ENCODE assay signal across 11 mouse cellular contexts in genomic region chr4:128803569-128803968, GRCm38 (mm10). TPM values are rescaled to one million over a fixed set of nuclear protein-coding genes. Genes with fewer than 3 reads are reported as not detected.
A peak's percentile ranks its signal among the peaks of the same experiment; 100 is the strongest.
DNase-seq lines count a peak whose midpoint lies in the region; ATAC-seq and TF ChIP-seq lines count a peak whose summit lies in the region.
"Had no signal": no experiment of that assay in that cellular context is flagged by ENCODE, and none has a peak within 500 bp of the region (broad histone marks: within the 10 kb centered on the region; RNA-seq: fewer than 3 reads in every experiment).

No protein-coding gene starts in this region.

- no peaks in the 10 kb centered on the region; the same call in 1 of the 2 replicates for H3K36me3 ChIP-seq in kidney, embryonic 14.5 days (ENCODE audit: control insufficient read depth, insufficient read depth, low read length)
- H3K36me3 ChIP-seq in forebrain, embryonic 13.5 days (ENCODE audit: poor library complexity, severe bottlenecking): peaks cover 6% of the 10 kb centered on the region; the same call in 1 of the 2 replicates
- peaks cover 4% of the 10 kb centered on the region; the same call in 1 of the 2 replicates for H3K36me3 ChIP-seq in kidney, embryonic 16.5 days (ENCODE audit: insufficient read depth, low read length)
- H3K36me3 ChIP-seq in midbrain, embryonic 16.5 days (ENCODE audit: control insufficient read depth, insufficient read depth, low read length): no peaks in the 10 kb centered on the region
- no peaks in the 10 kb centered on the region for H3K36me3 ChIP-seq in thymus, adult 2 months (ENCODE audit: control insufficient read depth, insufficient read depth, low read length)

- H3K27me3 ChIP-seq in kidney, embryonic 14.5 days (ENCODE audit: control insufficient read depth, insufficient read depth, low read length): no peaks in the 10 kb centered on the region
- H3K27me3 ChIP-seq in forebrain, embryonic 13.5 days: no peaks in the 10 kb centered on the region
- H3K27me3 ChIP-seq in kidney, embryonic 16.5 days (ENCODE audit: insufficient read depth, low read length): no peaks in the 10 kb centered on the region
- H3K27me3 ChIP-seq in midbrain, embryonic 16.5 days (ENCODE audit: control insufficient read depth, insufficient read depth, low read depth, low read length): no peaks in the 10 kb centered on the region
- H3K27me3 ChIP-seq in thymus, adult 2 months (ENCODE audit: control insufficient read depth, insufficient read depth, low read length): no peaks in the 10 kb centered on the region

- H3K4me2 ChIP-seq in kidney, embryonic 14.5 days (replicated peaks; ENCODE audit: low read depth, low read length): peak overlapping the region; percentile 85
- peak overlapping the region; percentile 99 for H3K4me2 ChIP-seq in forebrain, embryonic 13.5 days
- H3K4me2 ChIP-seq in kidney, embryonic 16.5 days (replicated peaks; ENCODE audit: low read depth, low read length): peak overlapping the region; percentile 93
- peak overlapping the region; percentile 86 for H3K4me2 ChIP-seq in midbrain, embryonic 16.5 days (ENCODE audit: low read length)

- peak overlapping the region; percentile 99; the same call in 1 of the 2 replicates for H3K9ac ChIP-seq in kidney, embryonic 14.5 days (ENCODE audit: low read depth, low read length)
- H3K9ac ChIP-seq in forebrain, embryonic 13.5 days: peak overlapping the region; percentile 98
- H3K9ac ChIP-seq in kidney, embryonic 16.5 days (replicated peaks; ENCODE audit: low read length): peak overlapping the region; percentile 99
- H3K9ac ChIP-seq in midbrain, embryonic 16.5 days (ENCODE audit: low read depth, low read length): peak overlapping the region; percentile 94

- no peaks in the 10 kb centered on the region for H3K9me3 ChIP-seq in kidney, embryonic 14.5 days (ENCODE audit: control insufficient read depth, low read length)
- no peaks in the 10 kb centered on the region for H3K9me3 ChIP-seq in forebrain, embryonic 13.5 days (replicated peaks)
- H3K9me3 ChIP-seq in kidney, embryonic 16.5 days (ENCODE audit: low read length): no peaks in the 10 kb centered on the region
- H3K9me3 ChIP-seq in midbrain, embryonic 16.5 days (replicated peaks; ENCODE audit: control insufficient read depth, low read length, poor library complexity, severe bottlenecking): no peaks in the 10 kb centered on the region
- H3K9me3 ChIP-seq: G1E had no signal

- no peak for TF ChIP-seq POLR2A in thymus, adult 2 months (IDR thresholded peaks at IDR 0.05; ENCODE audit: control insufficient read depth, extremely low read depth, insufficient read depth, low read length, poor library complexity)

- H3K4me3 ChIP-seq in kidney, embryonic 14.5 days (ENCODE audit: low read length): peak overlapping the region; percentile 75
- peak overlapping the region; percentile 88 for H3K4me3 ChIP-seq in forebrain, embryonic 13.5 days
- H3K4me3 ChIP-seq in kidney, embryonic 16.5 days (ENCODE audit: low read length): peak overlapping the region; percentile 89
- peak overlapping the region; percentile 93; the same call in 1 of the 2 replicates for H3K4me3 ChIP-seq in midbrain, embryonic 16.5 days (ENCODE audit: low read depth, low read length)
- no peak overlapping the region for H3K4me3 ChIP-seq in thymus, adult 2 months (ENCODE audit: control insufficient read depth, insufficient read depth, low read length)

- peak overlapping the region; percentile 84 for H3K27ac ChIP-seq in kidney, embryonic 14.5 days (ENCODE audit: low read depth, low read length)
- H3K27ac ChIP-seq in forebrain, embryonic 13.5 days: peak overlapping the region; percentile 44; the same call in 1 of the 2 replicates
- peak overlapping the region; percentile 98 for H3K27ac ChIP-seq in kidney, embryonic 16.5 days (ENCODE audit: low read length)
- H3K27ac ChIP-seq in midbrain, embryonic 16.5 days (ENCODE audit: low read length): no peak overlapping the region
- H3K27ac ChIP-seq in thymus, adult 2 months (ENCODE audit: control insufficient read depth, insufficient read depth, low read length): no peak overlapping the region

- TF ChIP-seq CTCF in thymus, adult 2 months (IDR thresholded peaks at IDR 0.05; ENCODE audit: borderline replicate concordance, control insufficient read depth, extremely low read depth, insufficient read depth, low read length, poor library complexity): no peak

- no peak for ATAC-seq in kidney, embryonic 14.5 days (ENCODE audit: low FRiP score, low TSS enrichment)
- no peak for ATAC-seq in forebrain, embryonic 13.5 days
- no peak for ATAC-seq in kidney, embryonic 16.5 days (ENCODE audit: low FRiP score, low TSS enrichment)
- no peak for ATAC-seq in midbrain, embryonic 16.5 days

- peaks cover 54% of the 10 kb centered on the region for H3K4me1 ChIP-seq in kidney, embryonic 14.5 days (ENCODE audit: control insufficient read depth, insufficient read depth, low read length)
- H3K4me1 ChIP-seq in forebrain, embryonic 13.5 days: peaks cover 64% of the 10 kb centered on the region
- H3K4me1 ChIP-seq in kidney, embryonic 16.5 days (ENCODE audit: insufficient read depth, low read length): peaks cover 57% of the 10 kb centered on the region
- peaks cover 43% of the 10 kb centered on the region for H3K4me1 ChIP-seq in midbrain, embryonic 16.5 days (ENCODE audit: control insufficient read depth, insufficient read depth, low read length)
- H3K4me1 ChIP-seq in thymus, adult 2 months (replicated peaks; ENCODE audit: control insufficient read depth, insufficient read depth, low read length): peaks cover 45% of the 10 kb centered on the region

- DNase-seq in kidney, adult 8-10 months: no peak
- no peak for DNase-seq in testis, postnatal 14 days (ENCODE audit: low spot score)
- no peak for DNase-seq in thymus, adult 2 months
- no peak for DNase-seq in frontal cortex, postnatal 10 days (ENCODE audit: low spot score in 2 of 2)
- DNase-seq: left cerebral cortex, postnatal 4 days; right cerebral cortex, postnatal 25 days had no signal

- WGBS in kidney, embryonic 14.5 days: 37% methylated on average over 5 of the region's 5 CpGs
- 63% methylated on average over 5 of the region's 5 CpGs for WGBS in forebrain, embryonic 13.5 days
- 50% methylated on average over 5 of the region's 5 CpGs for WGBS in kidney, embryonic 16.5 days
- WGBS in midbrain, embryonic 16.5 days: 48% methylated on average over 5 of the region's 5 CpGs
- WGBS in thymus, adult 2 months: 85% methylated on average over 5 of the region's 5 CpGs

RNA-seq across cellular contexts. Expression of gene Zfp362, which starts 2.3 kb away (rescaled TPM):
- polyA plus RNA-seq in kidney, embryonic 14.5 days (2014; fragmentation: Nextera tagmentation; extraction: Ambion mirVana): 33.4 and 37.8 TPM in 2 replicates
- polyA plus RNA-seq in forebrain, embryonic 13.5 days (2015; fragmentation: Nextera tagmentation; extraction: Ambion mirVana): 42.3 and 46.9 TPM in 2 replicates
- 46.1 and 47.5 TPM in 2 replicates for polyA plus RNA-seq in kidney, embryonic 16.5 days (2015; fragmentation: Nextera tagmentation; extraction: Ambion mirVana)
- polyA plus RNA-seq in midbrain, embryonic 16.5 days (2015; fragmentation: Nextera tagmentation; extraction: Ambion mirVana): 30.8 and 32.8 TPM in 2 replicates
- polyA plus RNA-seq in thymus, adult 2 months (2012; rRNA removed): 105 and 145 TPM in 2 replicates

RNA-seq across cellular contexts. Expression of gene A3galt2, which starts 48.4 kb away (rescaled TPM):
- 0.23 and 0.49 TPM in 2 replicates for polyA plus RNA-seq in kidney, embryonic 14.5 days (2014; fragmentation: Nextera tagmentation; extraction: Ambion mirVana)
- 0.67 and 0.88 TPM in 2 replicates for polyA plus RNA-seq in forebrain, embryonic 13.5 days (2015; fragmentation: Nextera tagmentation; extraction: Ambion mirVana)
- 0.24 and 0.35 TPM in 2 replicates for polyA plus RNA-seq in kidney, embryonic 16.5 days (2015; fragmentation: Nextera tagmentation; extraction: Ambion mirVana)
- polyA plus RNA-seq in midbrain, embryonic 16.5 days (2015; fragmentation: Nextera tagmentation; extraction: Ambion mirVana): 0.14 and 0.29 TPM in 2 replicates
- 1.3 and 1.6 TPM in 2 replicates for polyA plus RNA-seq in thymus, adult 2 months (2012; rRNA removed)
- polyA plus RNA-seq: G1E had no signal

Comparison
In these comparisons a context has a peak if more than half of its experiments do, and no peak if none do; other contexts are left out.
1. H3K27ac ChIP-seq: peak in kidney, embryonic 14.5 days (single experiment), forebrain, embryonic 13.5 days (single experiment) and kidney, embryonic 16.5 days (single experiment); none in midbrain, embryonic 16.5 days (single experiment) and thymus, adult 2 months (single experiment).
2. Peak in every context shown above with its lines, with median percentiles within 50 percentile points of each other: H3K4me2 ChIP-seq and H3K9ac ChIP-seq.